Mouse (Mus musculus): ENCODE results near the gene Zfp867. TPM values are rescaled to one million over a fixed set of nuclear protein-coding genes. Genes with fewer than 3 reads are reported as not detected.

Zfp867 gene
- total RNA-seq, 2 experiments from 2014 or later = 3.5 to 3.6 TPM

DNA sequence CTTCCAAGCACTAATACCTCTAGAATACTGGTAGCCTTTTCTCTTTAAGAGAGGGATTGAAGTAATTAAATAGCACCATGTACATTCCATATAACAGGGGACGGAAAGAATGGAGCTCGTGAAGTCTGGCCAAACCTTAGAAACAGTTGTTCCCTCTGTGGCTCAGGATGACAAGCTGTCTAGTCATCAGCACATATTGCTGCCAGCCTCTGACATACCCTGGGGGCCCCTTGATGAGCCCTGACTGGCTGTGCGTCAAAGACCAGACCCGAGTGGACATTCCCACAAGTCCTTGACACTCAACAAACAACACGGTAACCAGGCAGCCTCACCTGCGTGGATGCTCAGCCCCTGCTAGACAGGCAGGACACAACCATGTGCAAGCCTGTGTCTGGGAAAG lies 60.2 kb downstream of the Zfp867 start:
- no peak for DNase-seq
- intact Hi-C loops (cut with DNase I; ENCODE audit: low total_unique reads) = no loop called here

Other genes starting within 250 kb of the Zfp867 start
- gene Arf1, start 244.2 kb downstream of the Zfp867 start, total RNA-seq (2021) = 100 to 1,000 TPM; 195 to 207 TPM
- gene Wnt3a, start 181.7 kb downstream of the Zfp867 start, total RNA-seq (2021) = not detected
- 1 to 10 TPM; 8.8 to 9.8 TPM for gene Wnt9a, start 165.5 kb downstream of the Zfp867 start, total RNA-seq (2021)
- gene Prss38, start 96.8 kb downstream of the Zfp867 start, total RNA-seq (2021) = under 1 TPM in 1 of 2 experiments, not detected in 1; 0.23 TPM
- gene Jmjd4, start 22.4 kb downstream of the Zfp867 start, total RNA-seq (2021) = 1 to 10 TPM; 6.4 to 7.3 TPM
- 10 to 100 TPM; 24.3 to 27.0 TPM for gene Snap47, start 21.3 kb downstream of the Zfp867 start, total RNA-seq (2021)
- 10 to 100 TPM; 12.1 to 15.4 TPM for gene Zkscan17, start 54.3 kb upstream of the Zfp867 start, total RNA-seq (2021)
- gene Nlrp3, start 69.1 kb upstream of the Zfp867 start, total RNA-seq (2021) = under 1 TPM; 0.27 to 0.42 TPM
- gene Olfr222, start 103.8 kb upstream of the Zfp867 start, total RNA-seq (2021) = not detected
- gene Olfr223, start 120.8 kb upstream of the Zfp867 start, total RNA-seq (2021) = not detected
- gene Mprip, start 188.8 kb upstream of the Zfp867 start, total RNA-seq (2021) = 100 to 1,000 TPM in 1 of 2 experiments, 10 to 100 TPM in 1; 94.7 to 120 TPM